Mouse (Mus musculus) 416B (cell line): ENCODE measurements around the gene Il1f6.
"Not testable (repeated sequence)": the region's sequence is repeated elsewhere in the genome, so short reads cannot be mapped to it uniquely, and the experiment has no call there.

Experiments
- DNase-seq: peaks from one replicate; pipeline ENCODE4 v3.0.0; 2011; ENCODE audit warnings: low read depth

Il1f6 gene

GRCm38 (mm10) chr2:24215118-24215517 is at the start of gene Il1f6:
Gene Il1f6, plus strand, starts transcription at chr2:24215418.
- no peak for DNase-seq

DNA sequence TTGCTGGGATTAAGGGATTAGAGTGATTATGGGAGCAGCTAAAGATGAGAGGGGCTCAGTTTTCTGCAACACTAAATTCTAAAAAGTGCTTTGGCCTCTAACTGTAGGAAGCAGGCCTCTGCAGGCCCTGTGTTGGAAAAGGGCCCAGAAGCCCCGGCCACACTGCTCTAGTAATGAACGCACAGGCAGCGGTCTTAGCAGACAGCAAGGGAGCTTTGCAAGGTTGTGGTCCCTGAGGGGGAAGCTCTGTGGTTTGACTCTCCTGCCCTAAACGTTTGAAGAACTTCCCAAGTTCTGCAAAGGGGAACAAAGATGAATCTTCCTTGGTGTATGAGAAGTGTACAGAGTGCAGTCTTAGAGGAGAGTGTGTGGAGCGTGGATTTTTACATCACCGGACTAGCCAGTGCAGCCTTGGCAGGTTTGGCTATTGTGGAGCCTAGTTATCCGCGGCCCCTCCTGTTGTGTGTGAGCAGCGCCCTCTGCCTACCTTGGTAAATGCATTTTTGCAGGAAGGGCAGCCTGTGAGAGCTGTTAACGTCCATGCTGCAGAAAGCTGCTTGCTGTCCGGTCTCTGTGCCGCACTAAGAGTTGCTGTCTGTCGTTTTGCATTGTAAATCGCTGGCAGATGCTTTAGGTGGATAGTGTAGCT is 33.4 kb upstream of the Il1f6 start:
- DNase-seq: peak; percentile 64

DNA sequence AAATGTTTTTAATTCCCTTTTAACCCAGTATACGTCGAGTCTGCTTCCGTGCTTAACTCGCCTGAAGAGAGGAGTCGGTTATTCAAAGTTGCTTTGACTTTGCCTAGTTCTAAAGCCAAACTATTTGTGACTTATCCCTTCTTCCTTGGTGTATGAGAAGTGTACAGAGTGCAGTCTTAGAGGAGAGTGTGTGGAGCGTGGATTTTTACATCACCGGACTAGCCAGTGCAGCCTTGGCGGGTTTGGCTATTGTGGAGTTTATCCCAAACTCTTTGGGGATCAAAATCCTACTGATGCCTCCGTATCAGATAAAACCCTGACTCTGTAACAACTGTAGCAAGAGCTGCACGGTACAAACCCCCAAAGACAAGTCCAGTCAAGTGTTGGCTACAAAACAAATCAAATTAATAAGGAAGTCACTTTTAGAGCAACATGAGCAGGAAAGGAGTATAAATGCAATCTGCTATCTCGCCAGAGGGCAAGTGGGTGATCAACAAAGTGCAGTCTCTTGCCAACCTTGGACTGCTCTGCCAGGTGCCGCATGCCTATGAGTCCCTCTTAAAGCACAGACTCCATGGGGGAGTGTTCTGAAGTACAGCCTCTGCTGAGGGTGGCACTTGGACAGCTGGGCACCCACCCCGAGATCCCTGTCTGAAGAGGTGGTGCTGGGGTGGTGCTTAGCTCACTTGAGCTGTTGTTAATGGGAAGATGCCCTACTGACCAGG is 32.6 kb upstream of the Il1f6 start:
- not testable (repeated sequence) for DNase-seq

- not testable (repeated sequence) for DNase-seq
Observed at GRCm38 (mm10) chr2:24184092-24184491, 31.1 kb upstream of the Il1f6 start.

DNA sequence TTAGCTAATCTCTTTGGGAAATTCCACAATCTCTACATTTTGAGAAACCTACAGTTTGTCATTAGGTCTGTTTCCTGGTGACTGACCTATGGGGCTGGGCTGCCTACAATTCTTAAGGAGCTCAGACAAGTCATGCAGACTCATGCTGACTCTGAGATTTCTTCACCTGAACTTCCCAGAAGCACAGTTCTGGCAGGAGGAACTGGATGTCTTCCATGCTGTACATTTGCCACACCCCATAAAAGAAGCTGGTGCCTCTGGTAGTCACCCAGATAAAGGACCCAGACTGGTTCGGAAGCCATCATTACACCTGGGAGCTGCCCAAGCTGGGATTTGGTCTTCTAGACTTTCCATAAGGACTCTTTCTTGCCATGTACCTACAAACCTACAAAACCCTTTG is 29.0 kb upstream of the Il1f6 start, which contains the start of gene Il1f9:
Gene Il1f9 (plus strand): TSS at position 301 of the 400 bp plus-strand sequence.
- DNase-seq: no peak

DNA sequence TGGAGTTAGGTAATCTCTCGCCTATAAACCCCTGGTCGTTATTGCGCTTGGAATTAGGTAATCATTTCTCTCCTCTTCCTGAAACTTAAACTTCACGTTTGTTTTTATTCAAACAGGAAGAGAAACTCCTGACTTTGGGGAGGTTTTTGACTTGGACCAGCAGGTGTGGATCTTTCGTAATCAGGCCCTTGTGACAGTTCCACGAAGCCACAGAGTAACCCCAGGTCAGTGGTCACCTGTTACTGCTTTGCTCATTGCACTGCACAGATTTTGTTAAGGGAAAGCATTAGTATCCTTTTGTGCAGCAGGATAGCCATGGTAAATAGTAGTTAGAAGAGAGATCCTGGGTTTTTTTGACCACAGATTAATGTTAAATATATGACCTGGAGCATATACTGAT is 27.6 kb upstream of the Il1f6 start:
- DNase-seq: no peak

- DNase-seq: peak; percentile 41
Observed at GRCm38 (mm10) chr2:24188189-24188588, 27.0 kb upstream of the Il1f6 start.

GRCm38 (mm10) chr2:24227191-24227590 is 12.0 kb downstream of the Il1f6 start:
- DNase-seq: no peak

- DNase-seq: no peak
Observed at GRCm38 (mm10) chr2:24267503-24267902, 52.3 kb downstream of the Il1f6 start.

DNA sequence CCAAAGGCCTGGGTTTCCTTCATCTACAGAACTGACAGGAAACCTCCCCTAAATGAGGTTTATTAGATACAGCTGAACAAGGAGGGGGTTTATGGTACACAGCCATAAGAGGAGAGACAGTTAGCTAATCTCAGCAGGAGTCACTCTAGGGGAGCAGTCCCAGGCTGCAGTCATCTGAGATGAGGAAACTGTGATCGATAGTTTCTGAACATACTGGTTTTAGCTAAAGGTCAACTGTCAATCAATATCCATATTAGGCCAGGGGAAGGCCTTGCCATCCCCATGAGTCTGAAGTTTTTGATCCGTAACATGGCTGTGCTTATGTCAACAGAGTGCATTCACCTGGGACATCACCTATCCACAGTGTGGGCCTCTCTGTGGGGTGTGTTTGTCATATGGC is 58.4 kb downstream of the Il1f6 start:
- no peak for DNase-seq

DNA sequence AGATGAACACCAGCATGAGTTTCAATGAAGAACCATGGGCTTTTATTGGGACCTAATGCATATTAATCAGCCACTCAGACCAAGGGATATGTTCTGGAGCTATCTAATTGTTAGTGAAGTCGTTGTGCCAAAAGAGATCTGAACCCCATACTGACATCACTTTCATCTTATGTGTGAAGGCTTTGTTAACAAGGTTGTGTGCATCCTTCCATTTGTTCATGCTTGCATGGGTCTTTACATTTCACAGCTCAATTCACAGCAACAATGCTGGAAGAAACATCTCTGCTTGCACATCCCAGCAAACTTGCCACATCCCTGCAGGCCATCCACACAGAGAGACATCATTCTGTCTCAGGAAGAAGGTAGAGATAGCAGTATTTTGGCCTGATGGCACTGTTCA is 59.9 kb downstream of the Il1f6 start:
- no peak for DNase-seq
